Mouse (Mus musculus): Measurements from ENCODE around the gene Atp2a3.

Gene Atp2a3

GRCm38 (mm10) chr11:72961072-72961980 is at the start of gene Atp2a3:
Gene Atp2a3, plus strand, starts transcription at chr11:72961169.
- POLR2A ChIA-PET = interaction anchor here in 2 of 4 experiments (0.6 to 6.0 kb wide), 9 partner anchors 8 to 1061 kb away, joined by 3 to 33 read pairs (median 5); no protein-coding TSS in a partner anchor
- CTCF ChIA-PET = interaction anchor here in 2 of 4 experiments (1.5 to 1.6 kb wide), 2 partner anchors 21 kb away, joined by 5 to 6 read pairs; no protein-coding TSS in a partner anchor

- ChIA-PET CTCF (no interaction called here), POLR2A (interaction anchor here in 2 of 4 experiments (0.6 to 1.4 kb wide), 3 partner anchors 9 to 12 kb away, joined by 3 to 5 read pairs (median 3); no protein-coding TSS in a partner anchor)
Observed at GRCm38 (mm10) chr11:72917299-72917996, 43.5 kb upstream of the Atp2a3 start.

DNA sequence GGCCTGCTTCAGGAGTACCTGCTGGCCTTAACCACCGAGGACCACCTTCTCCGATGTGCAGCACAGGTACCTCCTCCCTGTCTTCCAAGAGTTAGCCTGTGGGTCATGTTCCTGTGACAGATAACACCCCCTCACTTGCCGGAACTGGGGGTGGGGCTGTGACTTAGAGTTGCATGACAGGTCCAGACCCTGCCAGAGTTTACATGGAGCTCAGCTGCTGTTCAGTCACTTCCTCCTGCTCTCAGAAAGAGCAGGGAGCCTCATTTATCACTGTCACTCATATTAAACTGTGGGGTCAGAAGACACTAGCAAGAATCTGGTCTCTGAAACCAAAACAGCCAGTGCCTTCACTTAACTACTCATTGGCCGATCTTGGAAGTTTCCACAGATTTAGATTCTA is 37.9 kb upstream of the Atp2a3 start:
- ChIA-PET POLR2A (interaction anchor here in 2 of 4 experiments (1.1 to 1.2 kb wide), 2 partner anchors 15 to 24 kb away, joined by 3 to 5 read pairs; no protein-coding TSS in a partner anchor), CTCF (no interaction called here)

DNA sequence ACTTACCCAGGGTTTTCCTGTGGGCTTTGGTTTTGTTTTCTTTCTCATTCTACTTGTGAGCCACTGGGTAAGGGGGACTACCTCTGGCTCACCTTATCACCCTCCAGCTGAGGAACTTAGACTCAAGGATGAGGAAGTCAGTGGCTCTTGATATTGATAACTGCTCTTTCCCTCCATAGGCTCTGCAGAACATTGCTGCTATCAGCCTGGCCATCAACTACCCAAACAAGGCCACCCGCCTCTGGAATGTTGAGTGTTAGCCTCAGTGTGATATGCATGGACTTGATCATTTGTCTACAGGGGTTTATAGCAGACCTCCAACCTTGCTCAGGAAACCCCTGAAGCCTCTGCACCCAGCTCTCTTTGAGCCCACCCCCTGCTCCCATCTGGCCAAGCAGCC is 36.5 kb upstream of the Atp2a3 start:
- ChIA-PET CTCF (interaction anchor here in 3 of 4 experiments (0.6 to 1.8 kb wide), 8 partner anchors 12 to 528 kb away, joined by 3 to 5 read pairs (median 4); no protein-coding TSS in a partner anchor), POLR2A (no interaction called here)

- ChIA-PET POLR2A (interaction anchor here in 1 of 4 experiments (0.6 kb wide), 1 partner anchor 144 kb away, joined by 3 read pairs; no protein-coding TSS in a partner anchor), CTCF (interaction anchor here in 3 of 4 experiments (0.6 to 1.8 kb wide), 7 partner anchors 12 to 529 kb away, joined by 3 to 5 read pairs (median 3); no protein-coding TSS in a partner anchor)
Observed at GRCm38 (mm10) chr11:72925067-72925466, 35.9 kb upstream of the Atp2a3 start.

DNA sequence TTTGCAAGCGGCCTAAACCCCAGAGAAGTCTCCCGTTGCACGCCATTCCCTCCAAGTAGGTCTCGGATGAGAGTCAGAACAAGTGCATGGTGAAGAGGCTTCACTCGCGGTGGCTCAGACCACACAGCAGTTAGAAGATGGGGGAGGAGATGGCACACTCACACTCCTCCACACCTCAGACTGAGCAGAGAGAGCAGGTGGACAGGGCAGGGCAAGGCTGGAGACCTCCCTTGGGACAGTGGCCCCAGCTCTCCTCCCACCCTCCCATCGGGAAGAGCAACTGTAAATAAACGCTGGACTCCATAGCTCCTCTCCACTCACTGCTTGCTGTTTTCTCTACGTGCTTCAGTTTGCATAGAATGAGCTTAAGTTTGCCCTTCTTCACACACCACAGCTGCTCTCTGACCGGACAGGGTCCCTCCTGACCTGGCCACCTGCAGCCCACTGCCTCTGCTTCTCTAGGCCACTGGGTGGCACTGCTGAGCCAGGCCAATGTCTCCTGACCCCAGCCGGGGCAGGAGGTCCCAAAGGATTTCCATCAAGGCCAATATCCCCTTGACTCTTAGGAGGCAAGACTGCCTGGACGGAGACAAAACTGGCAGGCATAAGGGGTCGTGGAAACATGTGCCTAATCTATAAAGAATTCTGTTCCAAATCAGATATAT is 34.6 kb upstream of the Atp2a3 start:
- ChIA-PET CTCF (interaction anchor here (0.5 to 1.8 kb wide), 26 partner anchors 10 to 126 kb away, joined by 3 to 10 read pairs (median 4); partner anchors contain the start of gene P2rx1 (in 2 of the 4)), POLR2A (interaction anchor here in 3 of 4 experiments (0.6 to 0.8 kb wide), 5 partner anchors 8 to 205 kb away, joined by 3 read pairs; no protein-coding TSS in a partner anchor)

DNA sequence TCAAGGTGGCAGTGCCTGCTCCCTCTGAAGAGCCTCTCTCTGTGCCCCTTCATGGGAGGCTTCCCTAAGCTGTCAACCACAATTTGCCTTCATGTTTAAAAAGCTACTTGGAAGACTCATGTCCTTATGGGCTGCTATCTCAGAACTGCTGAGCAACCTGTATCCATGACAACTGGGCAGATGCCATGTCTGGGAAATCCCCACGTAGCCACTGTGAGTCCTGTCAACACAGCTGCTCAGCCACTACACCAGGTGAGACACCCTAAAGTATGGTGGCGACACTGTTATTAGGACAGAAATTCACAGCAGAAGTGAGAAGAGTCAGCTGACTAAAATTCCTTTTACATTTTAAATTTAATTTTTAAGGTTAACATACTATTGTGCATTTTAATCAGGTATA is 32.5 kb upstream of the Atp2a3 start:
- ChIA-PET CTCF (interaction anchor here in 3 of 4 experiments (0.7 to 1.8 kb wide), 3 partner anchors 55 to 116 kb away, joined by 3 to 6 read pairs (median 4); no protein-coding TSS in a partner anchor), POLR2A (interaction anchor here in 1 of 4 experiments (0.7 to 1.4 kb wide), 3 partner anchors 17 to 72 kb away, joined by 3 read pairs; partner anchors contain the start of gene Atp2a3)

GRCm38 (mm10) chr11:72940208-72941143 is 20.5 kb upstream of the Atp2a3 start:
- POLR2A ChIA-PET = interaction anchor here (0.6 to 2.8 kb wide), 22 partner anchors 10 to 337 kb away, joined by 3 to 21 read pairs (median 4); partner anchors contain the start of genes Atp2a3 (in 1 of the 4), Camkk1 (in 1 of the 4), Cyb5d2 (in 1 of the 4) and Haspin (in 1 of the 4)

DNA sequence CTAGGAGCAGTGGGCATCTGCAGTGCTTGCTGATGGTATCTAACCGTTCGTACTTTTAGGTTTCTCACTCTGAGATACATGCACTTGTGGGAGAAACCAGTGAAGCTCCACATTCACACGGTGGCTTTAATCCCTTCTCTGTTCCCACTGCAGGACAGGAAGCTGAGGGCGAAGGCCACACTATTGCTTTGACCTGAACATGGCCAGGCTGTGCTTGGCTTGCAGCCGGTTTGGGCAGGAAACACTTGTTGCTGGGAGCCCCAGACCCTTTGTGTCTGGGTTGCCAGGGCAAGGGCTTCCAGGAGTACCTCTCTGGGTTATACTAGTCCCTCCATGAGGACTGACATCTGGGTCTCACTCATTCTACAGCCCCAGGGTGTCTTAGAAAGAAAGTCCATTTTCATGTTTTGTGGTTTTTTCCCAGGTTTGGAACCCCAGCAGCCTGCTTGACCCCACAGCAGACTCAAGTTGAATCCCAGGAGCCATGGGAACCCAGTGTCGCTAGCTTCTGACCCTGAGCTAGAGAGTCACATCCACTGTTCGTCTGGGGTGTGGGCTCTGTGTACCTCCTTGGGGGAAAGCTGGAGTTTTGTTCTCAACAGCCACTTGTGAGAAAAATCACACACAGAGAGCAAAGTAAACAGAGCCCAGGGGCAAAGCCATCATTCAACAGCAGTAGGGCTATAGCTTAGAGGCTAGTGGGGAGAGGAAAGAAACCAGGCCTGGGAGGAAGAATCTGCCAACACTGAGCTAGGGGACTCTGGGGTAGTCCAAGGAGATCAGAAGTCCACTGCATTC is 15.8 kb upstream of the Atp2a3 start:
- CTCF ChIA-PET = interaction anchor here in 2 of 4 experiments (0.5 to 1.1 kb wide), 3 partner anchors 18 to 56 kb away, joined by 3 to 5 read pairs (median 3); no protein-coding TSS in a partner anchor
- POLR2A ChIA-PET = interaction anchor here in 2 of 4 experiments (0.5 to 3.2 kb wide), 7 partner anchors 9 to 602 kb away, joined by 3 to 13 read pairs (median 4); no protein-coding TSS in a partner anchor

More at GRCm38 (mm10) chr11:72940208-72941143, 20.5 kb upstream of the Atp2a3 start:
- CTCF ChIA-PET = interaction anchor here (0.6 to 2.3 kb wide), 37 partner anchors 10 to 482 kb away, joined by 3 to 17 read pairs (median 4); partner anchors contain the start of genes Atp2a3 (in 2 of the 4), Ncbp3 (in 2 of the 4), Cyb5d2 (in 1 of the 4) and P2rx1 (in 1 of the 4)

DNA sequence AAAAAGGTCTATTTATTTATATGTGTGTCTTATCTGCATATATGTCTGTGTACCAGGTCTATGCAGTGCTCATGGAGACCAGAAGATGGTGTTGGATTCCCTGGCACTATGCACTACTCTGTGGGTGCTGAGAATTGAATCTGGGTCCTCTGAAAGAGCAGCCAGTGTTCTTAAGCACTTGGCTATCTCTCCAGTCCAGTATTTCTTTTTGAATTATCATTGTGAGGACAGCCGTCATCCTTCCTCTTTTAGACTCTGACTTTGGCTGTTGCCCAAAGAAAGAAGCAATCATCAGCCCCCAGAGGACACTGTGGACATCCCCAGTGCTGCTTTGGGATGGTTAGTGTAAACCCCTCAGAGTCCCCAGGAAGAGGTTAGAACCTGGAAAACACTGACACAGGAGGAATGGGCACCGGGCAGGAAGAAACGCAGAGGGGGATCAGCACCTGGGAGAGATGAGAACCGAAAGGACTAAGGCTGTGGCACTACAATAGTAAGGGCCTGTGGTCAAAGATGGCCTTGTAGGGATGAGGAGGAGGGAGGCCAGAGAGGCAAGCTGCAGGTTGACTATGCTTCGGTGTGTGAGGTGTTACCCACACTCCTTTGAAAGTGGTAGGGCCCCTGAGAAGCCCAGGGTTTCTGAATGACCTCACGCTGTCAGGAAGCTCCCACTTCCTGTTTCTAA is 15.0 kb upstream of the Atp2a3 start:
- ChIA-PET POLR2A (interaction anchor here in 3 of 4 experiments (0.6 to 3.2 kb wide), 13 partner anchors 8 to 253 kb away, joined by 3 to 20 read pairs (median 4); partner anchors contain the start of genes Ctns (in 1 of the 3) and Shpk (in 1 of the 3)), CTCF (interaction anchor here (0.5 to 1.1 kb wide), 5 partner anchors 8 to 61 kb away, joined by 3 to 5 read pairs (median 3); no protein-coding TSS in a partner anchor)

DNA sequence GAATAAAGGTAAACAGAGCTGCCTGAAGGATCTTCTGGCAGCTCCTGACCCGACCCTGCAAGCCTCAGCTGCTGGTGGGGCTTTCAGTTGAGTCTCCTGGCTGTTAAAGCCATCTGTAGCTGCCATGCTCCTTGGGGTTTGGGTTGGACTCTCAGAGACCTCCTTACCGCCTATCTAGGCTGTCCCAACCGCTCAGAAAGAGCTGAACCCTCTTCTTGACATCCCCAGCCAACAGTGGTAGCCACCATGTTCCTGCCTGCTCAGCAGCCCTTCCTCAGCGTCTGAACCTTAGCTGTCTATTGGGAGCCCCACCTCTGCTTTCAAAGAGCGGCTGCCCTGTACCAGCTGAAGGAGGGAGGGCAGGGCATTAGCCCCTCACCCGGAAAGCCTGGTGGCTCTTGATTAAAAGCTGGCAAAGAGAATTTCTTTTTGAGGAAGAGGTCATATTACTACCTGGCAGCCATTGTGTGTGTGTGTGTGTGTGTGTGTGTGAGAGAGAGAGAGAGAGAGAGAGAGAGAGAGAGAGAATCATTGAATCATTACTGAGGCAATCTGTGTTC is 14.3 kb upstream of the Atp2a3 start:
- ChIA-PET CTCF (interaction anchor here in 3 of 4 experiments (0.6 to 1.5 kb wide), 5 partner anchors 8 to 61 kb away, joined by 3 to 5 read pairs (median 3); no protein-coding TSS in a partner anchor), POLR2A (interaction anchor here in 3 of 4 experiments (0.6 to 3.2 kb wide), 13 partner anchors 8 to 252 kb away, joined by 3 to 20 read pairs (median 3); partner anchors contain the start of genes Camkk1 (in 1 of the 3), Ctns (in 1 of the 3), Ncbp3 (in 1 of the 3) and Shpk (in 1 of the 3))

DNA sequence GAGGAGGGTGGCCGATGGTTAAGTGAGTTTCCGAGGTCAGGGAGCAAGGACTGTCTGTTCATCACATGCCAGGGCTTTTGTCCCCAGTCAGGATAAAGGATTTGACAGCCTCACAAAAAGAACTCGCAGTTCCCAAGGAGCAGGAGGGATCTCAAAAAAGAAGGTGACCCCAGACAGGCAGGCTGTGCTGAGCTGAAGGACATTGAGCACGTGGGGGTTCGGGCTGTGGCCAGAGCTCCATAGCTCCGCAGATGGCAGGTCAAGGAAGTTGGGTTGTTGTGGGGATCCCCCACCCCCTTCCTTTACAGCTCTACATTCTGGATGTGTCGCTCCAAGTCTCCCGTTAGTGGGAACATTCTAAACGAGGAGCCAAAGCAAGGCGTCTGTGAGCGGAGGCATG is 13.1 kb upstream of the Atp2a3 start:
- ChIA-PET POLR2A (interaction anchor here in 3 of 4 experiments (0.7 to 3.2 kb wide), 12 partner anchors 10 to 152 kb away, joined by 3 to 20 read pairs (median 4); partner anchors contain the start of genes Atp2a3 (in 1 of the 3), Cyb5d2 (in 1 of the 3), Ncbp3 (in 1 of the 3) and Zzef1 (in 1 of the 3)), CTCF (interaction anchor here (0.6 to 1.5 kb wide), 7 partner anchors 9 to 134 kb away, joined by 3 to 5 read pairs (median 4); no protein-coding TSS in a partner anchor)

- ChIA-PET POLR2A (interaction anchor here (0.6 to 3.2 kb wide), 9 partner anchors 9 to 152 kb away, joined by 3 to 20 read pairs (median 4); partner anchors contain the start of genes Atp2a3 (in 1 of the 4), Cyb5d2 (in 1 of the 4) and Zzef1 (in 1 of the 4)), CTCF (interaction anchor here in 3 of 4 experiments (1.0 to 1.3 kb wide), 3 partner anchors 9 to 134 kb away, joined by 3 read pairs; no protein-coding TSS in a partner anchor)
Observed at GRCm38 (mm10) chr11:72948254-72948653, 12.7 kb upstream of the Atp2a3 start.

All from embryonic stem cell, embryonic (primary cell).